Mouse (Mus musculus): ENCODE measurements at regions not wholly inside any gene's neighbourhood (a gene's known extent, or its start where the extent isn't known, plus 50 kb on each side); places are given as distances from the start of the nearest gene placed in this dataset.

GRCm38 (mm10) chr6:100146360-100146935 is 140.8 kb downstream of the Rybp start:
- TF ChIP-seq CTCF (IDR thresholded peaks at IDR 0.05; ENCODE audit: insufficient read depth, low read depth, low read length) = no peak
- no peak for TF ChIP-seq POLR2A (IDR thresholded peaks at IDR 0.05; ENCODE audit: insufficient read depth, low read depth, low read length)

All from olfactory bulb, adult 2 months (tissue).